Mouse (Mus musculus): ENCODE data around the gene Cpne2. TPM values are rescaled to one million over a fixed set of nuclear protein-coding genes. Genes with fewer than 3 reads are reported as not detected.

Gene Cpne2
- polyA plus RNA-seq, 1 experiment from 2014 or later: 22.0 TPM

DNA sequence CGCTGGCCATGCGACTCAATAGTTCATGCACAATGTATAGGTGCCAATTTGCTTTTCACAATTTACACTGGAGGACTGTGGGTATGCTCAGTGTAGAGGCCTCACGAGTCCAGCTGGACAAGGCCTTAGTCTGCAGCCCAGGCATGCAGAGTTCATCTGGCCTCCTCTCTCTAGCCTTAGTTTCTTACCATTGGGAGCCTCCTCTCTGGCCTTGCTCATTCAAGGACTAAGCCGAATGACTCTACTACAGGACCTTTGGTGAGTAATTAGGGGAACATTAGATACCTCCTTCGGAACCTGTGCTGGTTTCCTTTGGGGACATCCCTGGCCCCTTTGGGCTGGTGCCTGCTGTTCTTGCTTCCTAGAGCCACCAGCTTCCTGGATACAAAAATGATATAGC is 13.8 kb upstream of the Cpne2 start:
- Histone ChIP-seq H3K9ac (no peak overlapping the region), H3K4me1 (replicated peaks) (no peaks in the 10 kb centered on the region), H3K9me3 (no peaks in the 10 kb centered on the region), H3K36me3 (no peaks in the 10 kb centered on the region), H3K4me3 (no peak overlapping the region), H3K4me2 (no peak overlapping the region), H3K27me3 (no peaks in the 10 kb centered on the region), H3K27ac (replicated peaks) (no peak overlapping the region)
- no peak for ATAC-seq (ENCODE audit: low read depth)
- 96% methylated on average over 5 of the region's 5 CpGs for WGBS

DNA sequence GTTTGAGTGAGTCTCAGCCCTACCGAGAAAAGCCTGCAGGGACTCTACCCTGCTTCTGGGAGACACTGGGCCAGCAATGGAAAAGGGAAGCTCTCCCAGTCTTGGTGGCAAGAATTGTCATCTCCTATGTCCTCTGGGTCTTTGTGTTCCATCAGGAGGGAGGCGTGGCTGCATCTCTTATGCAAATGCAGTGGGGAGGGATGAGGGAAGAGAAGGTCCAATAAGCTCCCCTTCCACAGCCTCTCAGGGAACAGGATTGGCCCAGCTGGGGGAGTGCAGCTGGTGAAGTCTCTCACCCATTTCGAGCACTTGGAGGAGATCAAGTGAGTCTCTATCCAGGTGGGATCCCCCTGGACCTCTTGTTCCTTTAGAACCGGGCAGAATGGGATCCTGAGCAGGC is 11.3 kb upstream of the Cpne2 start:
- no peak overlapping the region for H3K4me2 ChIP-seq
- 64% methylated on average over 4 of the region's 4 CpGs for WGBS
- no peak for ATAC-seq (ENCODE audit: low read depth)

DNA sequence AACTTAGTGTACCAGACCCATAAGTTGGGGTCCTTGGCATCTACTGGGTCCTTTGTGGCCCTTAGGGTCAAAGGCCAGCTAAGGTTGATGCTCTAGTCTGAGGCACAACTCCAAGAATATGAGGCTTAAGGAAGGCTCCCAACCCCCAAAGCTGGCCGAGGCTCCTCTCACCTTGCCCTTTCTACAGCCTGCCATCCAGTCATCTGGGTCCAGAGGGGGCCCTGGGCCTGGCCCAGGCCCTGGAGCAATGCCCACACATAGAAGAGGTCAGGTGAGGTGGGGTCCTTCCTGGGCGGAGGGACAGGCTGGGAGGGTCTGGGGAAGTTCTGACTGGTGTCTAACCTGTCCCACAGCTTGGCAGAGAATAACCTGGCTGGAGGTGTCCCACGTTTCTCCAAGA is 10.3 kb upstream of the Cpne2 start:
- no peaks in the 10 kb centered on the region for H3K36me3 ChIP-seq
- H3K27me3 ChIP-seq: no peaks in the 10 kb centered on the region
- no peak for ATAC-seq (ENCODE audit: low read depth)
- WGBS: 84% methylated on average over 3 of the region's 3 CpGs
- H3K9me3 ChIP-seq: no peaks in the 10 kb centered on the region
- H3K4me3 ChIP-seq: no peak overlapping the region
- no peak overlapping the region for H3K9ac ChIP-seq
- H3K27ac ChIP-seq (replicated peaks): no peak overlapping the region
- H3K4me1 ChIP-seq (replicated peaks): no peaks in the 10 kb centered on the region
- no peak overlapping the region for H3K4me2 ChIP-seq

More for the DNA sequence above, 11.3 kb upstream of the Cpne2 start:
- Histone ChIP-seq H3K27ac (replicated peaks) (no peak overlapping the region), H3K27me3 (no peaks in the 10 kb centered on the region), H3K9ac (no peak overlapping the region), H3K4me1 (replicated peaks) (no peaks in the 10 kb centered on the region), H3K36me3 (no peaks in the 10 kb centered on the region), H3K4me3 (no peak overlapping the region), H3K9me3 (no peaks in the 10 kb centered on the region)

DNA sequence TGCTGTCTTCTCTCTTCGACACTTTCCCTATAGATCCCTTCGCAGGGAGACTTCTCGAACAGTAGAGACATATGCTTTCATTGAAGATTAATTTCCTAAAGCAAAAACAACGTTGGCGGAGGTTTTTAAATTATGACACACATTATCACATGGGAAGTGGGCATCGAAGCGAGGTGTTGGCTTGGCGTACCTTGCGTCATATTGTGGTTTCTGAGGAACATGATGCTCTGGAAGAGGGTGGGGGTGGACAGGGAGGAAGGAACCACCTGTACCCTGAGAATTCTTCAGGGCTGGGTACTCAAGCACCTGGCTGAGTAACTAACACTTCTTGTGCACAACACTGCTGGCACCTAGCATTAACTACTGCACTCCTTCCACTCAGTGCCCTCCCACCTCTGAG is 8.2 kb upstream of the Cpne2 start:
- H3K27me3 ChIP-seq: no peaks in the 10 kb centered on the region
- H3K4me2 ChIP-seq: no peak overlapping the region
- no peaks in the 10 kb centered on the region for H3K9me3 ChIP-seq
- H3K36me3 ChIP-seq: no peaks in the 10 kb centered on the region
- no peaks in the 10 kb centered on the region for H3K4me1 ChIP-seq (replicated peaks)
- 84% methylated on average over 9 of the region's 9 CpGs for WGBS
- H3K27ac ChIP-seq (replicated peaks): no peak overlapping the region
- no peak for ATAC-seq (ENCODE audit: low read depth)
- no peak overlapping the region for H3K9ac ChIP-seq
- H3K4me3 ChIP-seq: no peak overlapping the region

DNA sequence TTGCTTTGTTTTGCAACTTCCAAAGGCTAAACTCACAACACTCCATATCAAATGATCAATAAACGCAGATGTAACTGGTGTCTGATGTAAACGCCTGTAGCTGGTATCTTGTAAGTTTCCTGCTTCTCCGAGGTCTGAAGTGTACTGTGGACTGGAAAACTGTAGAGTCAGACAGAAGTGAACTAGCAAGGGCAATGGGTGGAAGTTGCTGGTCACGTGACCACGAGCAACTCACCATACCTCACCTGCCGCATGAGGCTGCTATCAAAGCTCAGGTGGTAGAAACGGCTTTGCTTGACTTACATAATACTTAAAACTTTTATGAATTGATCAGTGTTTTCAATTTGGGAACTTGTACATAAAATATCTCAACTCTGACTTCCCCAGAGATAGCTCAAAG is 5.6 kb upstream of the Cpne2 start:
- no peak overlapping the region for H3K27ac ChIP-seq (replicated peaks)
- peaks cover 12% of the 10 kb centered on the region for H3K27me3 ChIP-seq
- H3K4me2 ChIP-seq: no peak overlapping the region
- 85% methylated on average over 7 of the region's 7 CpGs for WGBS
- ATAC-seq (ENCODE audit: low read depth): no peak
- no peak overlapping the region for H3K4me3 ChIP-seq
- no peaks in the 10 kb centered on the region for H3K9me3 ChIP-seq
- H3K36me3 ChIP-seq: no peaks in the 10 kb centered on the region
- peaks cover 5% of the 10 kb centered on the region; the same call in 1 of the 2 replicates for H3K4me1 ChIP-seq (replicated peaks)
- H3K9ac ChIP-seq: no peak overlapping the region

DNA sequence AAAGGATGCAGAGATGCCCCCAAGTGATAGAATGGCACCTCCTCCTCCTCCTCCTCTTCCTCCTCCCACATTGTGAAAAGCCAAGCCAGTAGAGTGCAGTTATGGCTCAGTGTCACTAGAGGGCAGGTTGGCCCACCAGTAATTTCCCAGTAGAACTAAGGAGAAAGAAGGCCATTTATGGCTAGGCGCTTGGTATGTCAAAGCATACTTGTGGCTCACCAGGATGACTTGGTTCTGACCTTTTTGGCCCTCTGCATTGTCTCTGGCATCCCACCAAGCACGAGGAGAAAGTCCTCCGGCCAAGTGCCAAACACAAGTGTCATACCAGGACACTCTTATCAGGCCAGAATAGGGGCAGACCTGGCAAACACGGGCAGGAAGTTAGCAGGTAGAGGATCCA is 4.5 kb upstream of the Cpne2 start:
- no peaks in the 10 kb centered on the region for H3K9me3 ChIP-seq
- 35% methylated on average over 4 of the region's 4 CpGs for WGBS
- no peak overlapping the region for H3K27ac ChIP-seq (replicated peaks)
- H3K4me3 ChIP-seq: no peak overlapping the region
- no peaks in the 10 kb centered on the region for H3K36me3 ChIP-seq
- no peak for ATAC-seq (ENCODE audit: low read depth)
- H3K4me2 ChIP-seq: no peak overlapping the region
- no peak overlapping the region for H3K9ac ChIP-seq
- H3K4me1 ChIP-seq (replicated peaks): peaks cover 14% of the 10 kb centered on the region
- H3K27me3 ChIP-seq: peaks cover 20% of the 10 kb centered on the region

DNA sequence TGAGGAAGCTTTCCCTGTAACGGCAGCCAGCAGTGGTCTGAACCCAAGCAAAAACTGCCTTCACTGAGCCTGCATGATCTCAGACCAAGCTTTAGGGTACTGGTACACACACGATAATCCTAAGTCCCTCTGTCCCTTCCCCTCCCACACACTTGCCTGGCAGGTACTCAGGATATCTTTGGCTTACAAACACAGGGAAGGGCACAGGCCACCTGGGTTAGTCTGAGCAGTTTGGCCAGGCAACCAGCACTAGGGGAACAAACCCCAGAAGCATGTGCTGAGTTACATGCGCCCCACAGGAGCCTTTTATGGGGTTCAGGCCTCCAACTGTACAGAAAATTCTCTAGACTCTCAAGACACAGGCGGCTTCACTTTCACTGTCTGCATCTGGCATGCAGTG is 2.9 kb upstream of the Cpne2 start:
- Histone ChIP-seq H3K4me3 (no peak overlapping the region), H3K9me3 (no peaks in the 10 kb centered on the region), H3K27ac (replicated peaks) (no peak overlapping the region), H3K36me3 (no peaks in the 10 kb centered on the region), H3K4me1 (replicated peaks) (peaks cover 30% of the 10 kb centered on the region), H3K4me2 (no peak overlapping the region), H3K9ac (no peak overlapping the region), H3K27me3 (peaks cover 33% of the 10 kb centered on the region)
- no peak for ATAC-seq (ENCODE audit: low read depth)
- WGBS: 73% methylated on average over 4 of the region's 4 CpGs

DNA sequence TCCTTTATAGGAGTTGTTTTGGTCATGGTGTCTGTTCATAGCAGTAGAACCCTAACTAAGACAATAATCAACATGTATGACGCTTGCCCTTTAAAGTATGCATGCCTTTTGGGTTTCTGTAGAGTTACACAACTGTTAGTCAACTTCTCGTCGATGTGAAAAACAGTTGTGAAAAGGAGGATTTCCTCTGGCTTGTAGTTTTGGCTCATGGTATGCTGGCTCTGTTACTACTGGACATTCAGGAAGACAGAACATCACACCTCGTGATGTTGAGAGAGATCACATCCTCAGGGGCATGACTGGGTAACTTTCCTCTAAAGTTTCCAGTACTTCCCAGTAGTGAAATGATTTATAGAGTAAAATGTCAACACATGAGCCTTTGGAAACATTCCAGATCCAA is 2.1 kb upstream of the Cpne2 start:
- H3K36me3 ChIP-seq: no peaks in the 10 kb centered on the region
- 96% methylated on average over 4 of the region's 4 CpGs for WGBS
- no peak overlapping the region for H3K4me2 ChIP-seq
- H3K9ac ChIP-seq: no peak overlapping the region
- no peak for ATAC-seq (ENCODE audit: low read depth)
- H3K27me3 ChIP-seq: peaks cover 40% of the 10 kb centered on the region
- no peak overlapping the region for H3K27ac ChIP-seq (replicated peaks)
- no peak overlapping the region for H3K4me3 ChIP-seq
- no peaks in the 10 kb centered on the region for H3K9me3 ChIP-seq
- peaks cover 38% of the 10 kb centered on the region for H3K4me1 ChIP-seq (replicated peaks)

DNA sequence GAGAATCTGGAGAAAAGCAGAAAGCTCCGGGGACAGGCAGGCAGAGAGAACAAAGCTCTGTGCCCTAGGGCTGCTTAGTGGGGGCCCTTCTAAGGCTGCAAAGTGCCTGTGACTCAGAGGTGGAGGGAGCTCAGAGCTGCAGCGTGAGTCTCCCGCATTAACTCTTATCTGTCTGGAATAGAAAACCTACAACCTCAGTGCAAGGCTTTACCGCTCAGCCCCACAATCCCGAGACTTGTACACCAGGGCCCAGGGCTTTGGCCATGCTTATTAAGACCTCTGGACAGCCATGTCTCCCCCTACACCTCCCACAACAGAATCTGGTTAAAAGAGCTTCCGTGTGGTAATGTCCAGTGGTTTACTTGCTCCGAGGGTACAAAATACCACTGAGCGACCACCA is 790 bp upstream of the Cpne2 start:
- Histone ChIP-seq H3K4me2 (peak overlapping the region; percentile 84), H3K36me3 (no peaks in the 10 kb centered on the region), H3K4me1 (replicated peaks) (peaks cover 50% of the 10 kb centered on the region), H3K9ac (peak overlapping the region; percentile 78), H3K27me3 (peaks cover 43% of the 10 kb centered on the region), H3K27ac (replicated peaks) (peak overlapping the region; percentile 62), H3K9me3 (no peaks in the 10 kb centered on the region), H3K4me3 (peak overlapping the region; percentile 61)
- 0 out of 2 replicates have a peak, but pooled peaks have one; percentile 11 for ATAC-seq (ENCODE audit: low read depth)
- under 1% methylated on average over 8 of the region's 8 CpGs for WGBS

DNA sequence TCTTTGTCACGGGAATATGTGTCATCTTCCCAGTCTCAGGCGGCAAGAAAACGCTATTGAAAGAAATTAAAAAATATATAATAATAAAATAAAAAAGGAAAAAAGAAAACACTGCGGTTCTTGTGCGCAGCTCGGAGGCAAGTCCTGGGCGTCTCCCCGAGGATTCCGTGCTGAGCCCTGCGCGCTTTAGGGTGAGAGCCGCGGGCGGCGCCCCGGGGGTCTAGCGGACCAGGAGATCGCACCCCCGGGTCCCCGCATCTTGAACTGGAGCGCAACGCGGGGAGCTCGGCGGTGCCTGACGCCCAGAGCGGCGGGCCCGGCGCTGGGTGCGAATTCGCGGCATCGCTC is 291 bp upstream of the Cpne2 start:
- peaks cover 43% of the 10 kb centered on the region for H3K27me3 ChIP-seq
- peak overlapping the region; percentile 65 for H3K27ac ChIP-seq (replicated peaks)
- peak; percentile 55 for ATAC-seq (ENCODE audit: low read depth)
- H3K4me1 ChIP-seq (replicated peaks): peaks cover 53% of the 10 kb centered on the region
- WGBS: under 1% methylated on average over 34 of the region's 34 CpGs
- peak overlapping the region; percentile 84 for H3K4me2 ChIP-seq
- peak overlapping the region; percentile 78 for H3K9ac ChIP-seq
- no peaks in the 10 kb centered on the region for H3K9me3 ChIP-seq
- no peaks in the 10 kb centered on the region for H3K36me3 ChIP-seq
- H3K4me3 ChIP-seq: peak overlapping the region; percentile 61

DNA sequence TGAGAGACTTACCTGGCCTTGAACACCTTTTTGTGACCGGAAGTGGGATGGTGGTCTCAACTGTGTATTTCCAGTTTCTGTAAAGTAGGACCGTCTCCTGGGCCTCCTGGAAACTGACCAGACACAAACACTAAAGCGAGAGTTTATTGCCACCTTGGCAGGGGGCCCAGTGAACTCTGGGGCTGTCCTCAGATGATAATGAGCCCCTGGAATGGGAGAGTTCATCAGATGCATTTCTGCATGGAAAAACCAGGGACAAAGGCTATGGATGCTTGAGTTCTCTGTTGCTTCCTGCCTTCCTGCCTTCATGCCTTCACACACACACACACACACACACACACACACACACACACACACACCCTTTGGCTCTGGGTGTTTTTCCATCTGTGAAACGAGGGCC is 1.8 kb downstream of the Cpne2 start:
- Histone ChIP-seq H3K4me3 (no peak overlapping the region), H3K4me2 (peak overlapping the region; percentile 84), H3K9ac (no peak overlapping the region), H3K9me3 (no peaks in the 10 kb centered on the region), H3K27me3 (peaks cover 43% of the 10 kb centered on the region), H3K36me3 (no peaks in the 10 kb centered on the region), H3K27ac (replicated peaks) (0 out of 2 replicates have a peak overlapping the region, but pooled peaks have one; percentile 42), H3K4me1 (replicated peaks) (peaks cover 54% of the 10 kb centered on the region)
- no peak for ATAC-seq (ENCODE audit: low read depth)
- 16% methylated on average over 4 of the region's 4 CpGs for WGBS

DNA sequence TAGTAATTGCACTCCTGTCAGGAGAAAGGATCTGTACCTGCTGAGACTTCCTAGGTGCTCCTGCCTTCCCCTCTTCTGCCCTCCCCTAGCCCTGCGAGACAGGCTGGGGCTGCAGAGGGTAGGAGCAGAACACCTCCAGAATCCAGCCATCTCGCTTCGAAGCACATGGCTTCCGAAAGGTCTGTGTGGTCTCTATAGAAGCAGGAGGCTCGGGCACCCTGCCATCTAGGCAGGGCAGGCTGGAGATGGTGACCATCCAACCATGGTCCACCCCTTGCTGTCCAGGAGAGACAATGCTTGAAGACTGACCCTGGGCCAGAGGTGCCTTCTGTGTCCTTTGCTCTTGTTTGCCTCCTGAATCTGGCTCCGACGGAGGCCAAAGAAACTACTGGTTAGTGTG is 2.8 kb downstream of the Cpne2 start:
- Histone ChIP-seq H3K4me2 (peak overlapping the region; percentile 84), H3K9ac (no peak overlapping the region), H3K4me3 (no peak overlapping the region), H3K27ac (replicated peaks) (no peak overlapping the region), H3K9me3 (no peaks in the 10 kb centered on the region), H3K36me3 (no peaks in the 10 kb centered on the region), H3K27me3 (peaks cover 43% of the 10 kb centered on the region), H3K4me1 (replicated peaks) (peaks cover 64% of the 10 kb centered on the region)
- 79% methylated on average over 7 of the region's 7 CpGs for WGBS
- no peak for ATAC-seq (ENCODE audit: low read depth)

DNA sequence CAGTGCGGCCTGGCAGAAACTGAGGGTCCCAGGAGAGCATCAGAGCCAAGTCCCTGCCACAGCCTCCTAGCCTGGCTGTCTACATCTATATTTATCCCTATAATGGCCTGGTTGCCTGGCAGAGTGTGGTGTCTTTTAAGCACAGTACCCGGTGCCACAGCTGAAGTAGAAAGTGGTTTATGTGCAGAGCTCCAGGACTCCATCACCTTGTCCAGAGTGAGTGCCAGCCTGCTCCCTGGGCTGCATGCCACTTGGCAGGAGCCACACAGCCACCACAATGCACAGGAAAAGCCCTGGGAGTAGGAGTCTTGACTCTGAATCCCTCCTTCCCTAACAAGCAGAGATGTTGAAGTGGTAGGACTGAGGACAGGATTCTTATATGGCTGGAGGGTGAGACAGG is 4.7 kb downstream of the Cpne2 start:
- 67% methylated on average over 2 of the region's 2 CpGs for WGBS
- H3K9ac ChIP-seq: no peak overlapping the region
- H3K36me3 ChIP-seq: no peaks in the 10 kb centered on the region
- H3K4me1 ChIP-seq (replicated peaks): peaks cover 65% of the 10 kb centered on the region
- no peak overlapping the region for H3K4me3 ChIP-seq
- peak overlapping the region; percentile 49; the same call in 1 of the 2 replicates for H3K27ac ChIP-seq (replicated peaks)
- H3K27me3 ChIP-seq: peaks cover 30% of the 10 kb centered on the region
- no peak overlapping the region for H3K4me2 ChIP-seq
- H3K9me3 ChIP-seq: no peaks in the 10 kb centered on the region
- no peak for ATAC-seq (ENCODE audit: low read depth)
